Mouse (Mus musculus): ENCODE measurements around the gene Slc40a1.

DNA sequence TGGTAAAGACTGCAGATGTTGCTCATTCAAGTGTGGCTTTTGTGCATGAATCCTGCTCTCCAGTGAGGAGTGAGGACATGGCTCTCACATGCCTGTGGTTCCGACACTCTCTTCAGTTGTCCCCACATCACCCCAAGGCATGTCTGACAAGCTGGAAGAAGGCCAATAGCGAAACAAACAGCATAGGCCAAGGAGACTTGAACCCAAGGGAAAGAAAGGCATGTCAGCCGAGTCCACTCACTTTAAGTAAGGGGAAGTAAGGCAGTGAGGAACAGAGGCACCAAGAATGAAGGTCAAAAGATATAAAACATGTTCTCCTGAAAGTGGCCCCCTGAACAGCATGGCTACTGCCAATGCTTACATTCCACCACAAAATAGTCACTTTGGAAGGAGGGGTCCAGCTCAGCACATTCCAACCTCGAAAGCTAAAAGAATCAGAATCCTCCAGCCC is 61.7 kb downstream of the Slc40a1 start:
- TF ChIP-seq GATA1 (IDR thresholded peaks at IDR 0.05; ENCODE audit: borderline replicate concordance, low read length), result no peak
- no peak for TF ChIP-seq FLI1 (IDR thresholded peaks at IDR 0.05; ENCODE audit: low read length)
